Mouse (Mus musculus) erythroblast, embryonic 14.5 days (primary cell): ENCODE results near the gene Jmjd1c. TPM values are rescaled to one million over a fixed set of nuclear protein-coding genes. Genes with fewer than 3 reads are reported as not detected.

Source experiments
- H3K27me3 ChIP-seq: 2 replicates; pipeline ENCODE4 v1.6.1; 2012; ENCODE audit warnings: inconsistent platforms; ENCODE audit not compliant: control insufficient read depth
- H3K36me3 ChIP-seq: 2 replicates; pipeline ENCODE4 v1.6.1; 2012; ENCODE audit warnings: mild to moderate bottlenecking, inconsistent platforms; ENCODE audit not compliant: control insufficient read depth
- H3K4me1 ChIP-seq: 2 replicates; pipeline ENCODE4 v1.6.1; 2012; ENCODE audit warnings: inconsistent platforms; ENCODE audit not compliant: control insufficient read depth
- H3K4me3 ChIP-seq: replicated peaks from 2 replicates; pipeline ENCODE3; 2012; ENCODE audit warnings: moderate library complexity, mild to moderate bottlenecking, inconsistent platforms
- H3K9me3 ChIP-seq: 2 replicates; pipeline ENCODE4 v1.6.1; 2012; ENCODE audit warnings: low read length, inconsistent platforms, mixed read lengths; ENCODE audit not compliant: control insufficient read depth
- GATA1 ChIP-seq: IDR thresholded peaks from 2 replicates; pipeline ENCODE4 v1.6.1; 2012; ENCODE audit warnings: low read length, inconsistent platforms, mixed read lengths
- TAL1 ChIP-seq: IDR thresholded peaks from 3 replicates; pipeline ENCODE4 v1.6.1; 2012; ENCODE audit warnings: low read length, inconsistent platforms, mixed read lengths
- polyA plus RNA-seq: library from polyadenylated mRNA; stranded (reverse); fragments of >175 nt; gene quantifications from 2 replicates; pipeline ENCODE4 v1.2.3, GENCODE M21; 2012

Jmjd1c gene
- polyA plus RNA-seq, 1 experiment: 0.09 TPM

- Histone ChIP-seq H3K36me3 (no peaks in the 10 kb centered on the region), H3K4me3 (no peak overlapping the region), H3K9me3 (no peaks in the 10 kb centered on the region), H3K27me3 (no peaks in the 10 kb centered on the region), H3K4me1 (peaks cover 19% of the 10 kb centered on the region)
- TF ChIP-seq TAL1: no peak
- no peak for TF ChIP-seq GATA1
Observed at GRCm38 (mm10) chr10:67176932-67177331, 81.0 kb downstream of the Jmjd1c start.

DNA sequence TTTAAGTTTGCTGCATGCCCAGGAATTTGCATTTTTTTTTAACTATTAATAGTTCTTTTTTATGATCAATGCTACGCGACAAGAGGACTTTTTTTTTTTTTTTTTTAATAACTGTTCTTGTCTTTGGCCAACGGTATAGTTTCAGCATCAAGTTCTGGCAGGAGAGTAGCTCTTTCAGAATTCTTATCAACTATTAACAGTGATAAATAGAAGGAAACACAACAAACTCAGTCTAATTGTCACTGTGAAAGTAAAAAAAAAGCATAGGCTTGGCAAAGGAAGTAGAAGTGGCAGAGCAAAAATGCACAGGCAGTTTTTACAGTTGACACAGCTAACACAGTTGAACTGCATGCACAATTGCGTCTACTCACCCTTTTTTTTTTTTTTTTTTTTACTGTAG, 81.5 kb downstream of the Jmjd1c start:
- Histone ChIP-seq H3K4me3 (no peak overlapping the region), H3K27me3 (no peaks in the 10 kb centered on the region), H3K4me1 (peaks cover 20% of the 10 kb centered on the region), H3K9me3 (no peaks in the 10 kb centered on the region), H3K36me3 (no peaks in the 10 kb centered on the region)
- no peak for TF ChIP-seq GATA1
- no peak for TF ChIP-seq TAL1

- no peak for TF ChIP-seq TAL1
- TF ChIP-seq GATA1: no peak
- peaks cover 42% of the 10 kb centered on the region for H3K4me1 ChIP-seq
Observed at GRCm38 (mm10) chr10:67180021-67180420, 84.1 kb downstream of the Jmjd1c start.

DNA sequence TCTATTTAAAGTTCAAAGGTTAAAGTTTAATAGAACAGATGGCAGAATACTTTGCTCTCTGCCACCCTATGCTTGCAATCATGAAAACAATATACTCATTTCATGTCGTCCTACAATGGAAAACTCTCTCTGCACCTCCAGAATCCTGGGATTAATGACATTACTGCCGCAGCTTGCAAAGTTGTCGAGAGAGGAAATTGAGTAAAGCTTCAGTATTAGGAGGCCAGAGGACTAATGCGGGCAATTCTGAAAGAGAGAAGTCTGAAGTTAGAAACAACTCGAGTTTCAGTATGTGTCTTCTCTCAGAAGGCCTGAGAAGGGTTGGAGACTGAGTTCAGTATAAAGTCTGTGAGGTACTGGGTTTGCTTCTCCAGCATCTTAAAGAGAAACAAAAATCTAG, 84.9 kb downstream of the Jmjd1c start:
- peaks cover 46% of the 10 kb centered on the region for H3K4me1 ChIP-seq
- H3K36me3 ChIP-seq: no peaks in the 10 kb centered on the region
- H3K9me3 ChIP-seq: no peaks in the 10 kb centered on the region
- TF ChIP-seq GATA1: no peak
- TF ChIP-seq TAL1: no peak
- H3K4me3 ChIP-seq: no peak overlapping the region
- no peaks in the 10 kb centered on the region for H3K27me3 ChIP-seq

More at GRCm38 (mm10) chr10:67180021-67180420, 84.1 kb downstream of the Jmjd1c start:
- H3K27me3 ChIP-seq: no peaks in the 10 kb centered on the region
- H3K36me3 ChIP-seq: no peaks in the 10 kb centered on the region
- H3K9me3 ChIP-seq: no peaks in the 10 kb centered on the region
- H3K4me3 ChIP-seq: no peak overlapping the region

DNA sequence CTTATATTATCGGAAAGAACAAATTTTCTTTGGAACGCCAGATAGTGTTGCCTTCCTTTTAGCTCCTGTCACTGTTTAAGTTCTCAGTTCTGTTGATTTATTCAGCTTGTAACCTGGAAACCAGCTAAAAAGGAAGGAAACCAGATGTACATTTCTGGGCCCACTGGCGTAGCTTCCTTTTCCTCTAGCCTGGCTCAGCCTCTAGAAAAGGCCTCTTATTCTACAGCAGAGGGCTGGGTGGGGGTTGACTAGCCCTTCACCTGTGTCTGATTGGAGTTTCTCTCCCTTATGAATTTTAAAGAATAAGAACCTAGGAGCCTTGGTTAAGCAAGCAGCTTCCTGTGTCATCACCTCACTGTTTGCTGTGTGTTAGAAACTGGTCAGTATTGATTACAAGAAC, 86.7 kb downstream of the Jmjd1c start:
- H3K9me3 ChIP-seq: no peaks in the 10 kb centered on the region
- H3K4me3 ChIP-seq: no peak overlapping the region
- H3K27me3 ChIP-seq: no peaks in the 10 kb centered on the region
- no peaks in the 10 kb centered on the region for H3K36me3 ChIP-seq
- H3K4me1 ChIP-seq: peaks cover 48% of the 10 kb centered on the region
- no peak for TF ChIP-seq GATA1
- no peak for TF ChIP-seq TAL1

DNA sequence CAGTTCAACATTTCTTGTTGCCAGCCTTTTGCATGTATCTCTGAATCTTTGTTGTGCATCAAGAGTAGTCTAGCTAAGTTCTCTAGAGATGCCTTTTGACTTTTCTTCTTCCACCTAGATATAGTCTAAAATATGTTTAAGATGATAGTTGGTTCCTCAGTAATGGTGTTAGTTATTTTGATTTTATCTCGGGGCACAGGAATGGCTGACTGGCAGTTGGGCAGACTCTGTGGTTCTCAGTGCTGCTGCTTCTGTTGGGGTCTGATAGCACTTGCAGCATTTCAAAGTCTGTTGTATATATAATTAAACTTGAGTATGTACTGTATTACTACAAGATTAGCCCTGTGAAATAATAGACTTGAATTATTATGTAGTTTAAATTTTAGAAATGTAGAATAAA, 87.2 kb downstream of the Jmjd1c start:
- Histone ChIP-seq H3K4me3 (no peak overlapping the region), H3K4me1 (peaks cover 49% of the 10 kb centered on the region), H3K27me3 (no peaks in the 10 kb centered on the region), H3K9me3 (no peaks in the 10 kb centered on the region), H3K36me3 (no peaks in the 10 kb centered on the region)
- TF ChIP-seq GATA1 (no peak), TAL1 (no peak)

- H3K27me3 ChIP-seq: no peaks in the 10 kb centered on the region
Observed at GRCm38 (mm10) chr10:67184441-67185070, 88.6 kb downstream of the Jmjd1c start.

DNA sequence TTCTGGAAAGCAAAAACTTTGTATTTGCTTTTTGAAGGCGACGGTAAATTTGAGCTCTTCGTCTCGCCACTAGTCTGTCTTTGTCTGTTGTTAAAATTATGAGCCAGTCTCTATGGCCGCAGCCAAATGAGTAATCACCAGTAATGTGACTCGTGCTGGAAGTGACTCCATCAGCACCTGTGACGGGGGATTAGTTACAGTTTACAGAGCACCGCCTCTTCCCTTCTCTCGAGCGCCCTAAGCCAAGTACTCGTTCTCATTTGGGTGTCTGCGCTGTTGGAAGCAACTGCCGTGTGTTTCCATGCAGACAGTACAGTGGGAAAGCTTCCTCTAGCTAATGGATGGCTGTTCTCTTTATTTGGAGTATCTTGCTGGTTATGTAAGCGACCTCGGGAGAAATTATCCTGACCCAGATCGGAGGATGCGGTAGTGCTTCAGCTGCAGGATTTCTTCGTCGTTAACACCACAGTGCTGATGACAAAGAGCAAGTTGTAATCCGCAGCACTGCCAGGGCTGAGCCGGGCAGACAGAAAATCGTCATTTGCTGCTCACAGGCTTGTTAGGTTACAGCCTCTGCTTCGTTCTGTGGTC, 89.7 kb downstream of the Jmjd1c start:
- Histone ChIP-seq H3K36me3 (peaks cover 6% of the 10 kb centered on the region), H3K4me3 (peak overlapping the region; percentile 81), H3K9me3 (no peaks in the 10 kb centered on the region), H3K4me1 (peaks cover 55% of the 10 kb centered on the region), H3K27me3 (no peaks in the 10 kb centered on the region)
- no peak for TF ChIP-seq TAL1
- peak; percentile 15; the same call in 1 of the 2 replicates for TF ChIP-seq GATA1

More at GRCm38 (mm10) chr10:67184441-67185070, 88.6 kb downstream of the Jmjd1c start:
- TF ChIP-seq GATA1: no peak
- no peak for TF ChIP-seq TAL1
- H3K4me3 ChIP-seq: no peak overlapping the region
- no peaks in the 10 kb centered on the region for H3K9me3 ChIP-seq
- no peaks in the 10 kb centered on the region for H3K36me3 ChIP-seq
- H3K4me1 ChIP-seq: peaks cover 55% of the 10 kb centered on the region

- Histone ChIP-seq H3K4me3 (peak overlapping the region; percentile 81), H3K9me3 (no peaks in the 10 kb centered on the region), H3K27me3 (no peaks in the 10 kb centered on the region), H3K4me1 (peaks cover 53% of the 10 kb centered on the region), H3K36me3 (peaks cover 6% of the 10 kb centered on the region)
- no peak for TF ChIP-seq TAL1
- TF ChIP-seq GATA1: no peak
Observed at GRCm38 (mm10) chr10:67186489-67186888, 90.6 kb downstream of the Jmjd1c start.
